Mouse (Mus musculus) ES-Bruce4 (cell line): ENCODE data around the gene Emp3.

Source experiments
- CTCF ChIP-seq: IDR thresholded peaks from one replicate; pipeline ENCODE4 v1.8.1; 2011; ENCODE audit warnings: low read depth, low read length
- POLR2A ChIP-seq: IDR thresholded peaks from one replicate; pipeline ENCODE4 v1.8.1; 2011; ENCODE audit warnings: low read length; ENCODE audit not compliant: insufficient read depth

- TF ChIP-seq CTCF, result no peak
- TF ChIP-seq POLR2A, result no peak
Observed at GRCm38 (mm10) chr7:45881011-45881410, 40.2 kb downstream of the Emp3 start.
